26 mouse cellular contexts compared by ENCODE assay signal in the genomic region with DNA sequence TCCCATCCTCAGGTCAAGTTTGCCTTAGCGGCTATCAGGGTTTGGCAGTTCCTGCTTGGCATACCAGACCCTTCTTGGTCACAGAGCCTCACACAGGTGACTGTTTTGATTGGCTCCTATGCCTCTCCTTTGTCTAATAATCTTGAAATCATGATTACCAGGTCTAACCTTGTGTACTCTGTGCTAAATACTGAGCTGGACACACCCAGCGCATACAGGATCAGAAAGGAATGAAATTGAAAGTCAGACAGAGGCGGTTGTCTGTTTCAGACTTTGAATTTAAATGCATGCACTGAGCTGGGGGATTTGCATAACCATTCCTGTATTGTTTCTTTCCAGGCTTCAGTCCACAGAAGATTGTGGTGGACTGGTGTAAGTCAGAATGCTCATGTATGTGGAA. TPM values are rescaled to one million over a fixed set of nuclear protein-coding genes. Genes with fewer than 3 reads are reported as not detected.
"Had no signal": no experiment of that assay in that cellular context is flagged by ENCODE, and none has a peak within 500 bp of the region (broad histone marks: within the 10 kb centered on the region; RNA-seq: fewer than 3 reads in every experiment).

No protein-coding gene starts in this region.

- DNase-seq: lung, adult 18-20 months; lung, embryonic 14.5 days; lung, postnatal 10 days; lung, postnatal 4 days; midbrain, embryonic 14.5 days; retina, postnatal 1 day; right cerebral cortex, adult 18-20 months; right cerebral cortex, postnatal 25 days; right cerebral cortex, postnatal 4 days; spleen, adult 18-20 months; thymus, adult 18-20 months; thymus, postnatal 14 days; thymus, postnatal 36 days had no signal

- H3K4me2 ChIP-seq: lung, embryonic 14.5 days; neural tube, embryonic 13.5 days; neural tube, embryonic 15.5 days; stomach, embryonic 15.5 days had no signal

- ATAC-seq: midbrain, embryonic 16.5 days had no signal

- H3K36me3 ChIP-seq: midbrain, embryonic 10.5 days; neural tube, embryonic 13.5 days; neural tube, embryonic 15.5 days; stomach, embryonic 15.5 days had no signal

- H3K4me3 ChIP-seq: midbrain, embryonic 10.5 days; myocyte; neural tube, embryonic 13.5 days; neural tube, embryonic 15.5 days; stomach, embryonic 15.5 days had no signal

- H3K4me1 ChIP-seq: neural tube, embryonic 13.5 days; neural tube, embryonic 15.5 days; stomach, embryonic 15.5 days had no signal

- H3K27ac ChIP-seq: midbrain, embryonic 10.5 days; neural tube, embryonic 13.5 days; neural tube, embryonic 15.5 days; stomach, embryonic 15.5 days had no signal

- H3K9me3 ChIP-seq: midbrain, embryonic 10.5 days; neural tube, embryonic 13.5 days; neural tube, embryonic 15.5 days; stomach, embryonic 15.5 days had no signal

- H3K9ac ChIP-seq: lung, embryonic 14.5 days; neural tube, embryonic 13.5 days; neural tube, embryonic 15.5 days; stomach, embryonic 15.5 days had no signal

- H3K27me3 ChIP-seq: neural tube, embryonic 13.5 days; neural tube, embryonic 15.5 days; stomach, embryonic 15.5 days had no signal

RNA-seq across cellular contexts. Expression of a gene that starts 16.1 kb away (rescaled TPM):
- total RNA-seq: megakaryocyte, adult 5-6 weeks; megakaryocyte-erythroid progenitor cell, adult 5-6 weeks had no signal
- polyA plus RNA-seq: liver, embryonic 16.5 days; lung, embryonic 14.5 days; lung, embryonic 16.5 days; midbrain, embryonic 10.5 days; midbrain, embryonic 14.5 days; midbrain, embryonic 16.5 days; myocyte; neural tube, embryonic 11.5 days; neural tube, embryonic 13.5 days; neural tube, embryonic 15.5 days; small intestine, adult 2 months; stomach, embryonic 15.5 days; thymus, postnatal 0 days had no signal
